Mouse (Mus musculus): ENCODE results near the gene Tbc1d17.

Tbc1d17 gene

GRCm38 (mm10) chr7:44868919-44869696 lies 20.2 kb upstream of the Tbc1d17 start:
- no peak for DNase-seq (ENCODE audit: low spot score)

GRCm38 (mm10) chr7:44868465-44868864 lies 19.6 kb upstream of the Tbc1d17 start:
- DNase-seq (ENCODE audit: low spot score): no peak

GRCm38 (mm10) chr7:44867802-44868201 lies 18.9 kb upstream of the Tbc1d17 start:
- DNase-seq (ENCODE audit: low spot score): no peak

DNA sequence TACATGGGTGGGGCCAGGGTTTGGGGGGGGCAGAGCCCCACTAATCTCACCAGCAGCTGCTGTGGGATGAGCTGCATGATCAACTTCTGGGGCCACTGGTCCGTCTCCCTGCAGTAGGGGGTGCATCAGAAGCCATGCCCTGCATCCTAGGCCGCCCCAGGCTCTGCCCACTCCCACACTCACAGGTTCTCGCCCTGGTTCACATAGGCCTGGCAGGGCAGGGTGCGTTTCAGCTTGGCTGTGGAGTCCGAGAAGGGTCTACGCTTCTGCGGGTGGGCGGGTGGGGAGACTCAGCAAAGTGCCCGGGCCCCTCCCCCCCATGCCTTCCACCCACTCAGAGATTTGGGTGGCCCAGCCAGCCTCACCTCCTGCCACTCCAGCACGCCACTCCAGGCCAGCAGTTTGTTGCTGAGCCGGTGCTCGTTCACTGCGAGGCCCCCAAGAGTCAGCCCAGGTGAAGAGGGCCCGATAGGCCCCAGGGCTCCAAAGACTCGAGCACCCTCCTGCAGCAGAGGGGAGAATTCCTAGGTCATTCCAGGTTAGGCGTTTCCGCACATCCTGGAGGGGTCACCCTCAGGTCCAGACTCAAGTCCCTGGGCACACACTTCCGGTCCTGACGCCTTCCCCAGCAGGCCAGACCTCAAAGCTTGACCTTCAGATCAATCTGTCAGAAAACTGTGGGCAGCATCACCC lies 18.3 kb upstream of the Tbc1d17 start:
- DNase-seq (ENCODE audit: low spot score): no peak

DNA sequence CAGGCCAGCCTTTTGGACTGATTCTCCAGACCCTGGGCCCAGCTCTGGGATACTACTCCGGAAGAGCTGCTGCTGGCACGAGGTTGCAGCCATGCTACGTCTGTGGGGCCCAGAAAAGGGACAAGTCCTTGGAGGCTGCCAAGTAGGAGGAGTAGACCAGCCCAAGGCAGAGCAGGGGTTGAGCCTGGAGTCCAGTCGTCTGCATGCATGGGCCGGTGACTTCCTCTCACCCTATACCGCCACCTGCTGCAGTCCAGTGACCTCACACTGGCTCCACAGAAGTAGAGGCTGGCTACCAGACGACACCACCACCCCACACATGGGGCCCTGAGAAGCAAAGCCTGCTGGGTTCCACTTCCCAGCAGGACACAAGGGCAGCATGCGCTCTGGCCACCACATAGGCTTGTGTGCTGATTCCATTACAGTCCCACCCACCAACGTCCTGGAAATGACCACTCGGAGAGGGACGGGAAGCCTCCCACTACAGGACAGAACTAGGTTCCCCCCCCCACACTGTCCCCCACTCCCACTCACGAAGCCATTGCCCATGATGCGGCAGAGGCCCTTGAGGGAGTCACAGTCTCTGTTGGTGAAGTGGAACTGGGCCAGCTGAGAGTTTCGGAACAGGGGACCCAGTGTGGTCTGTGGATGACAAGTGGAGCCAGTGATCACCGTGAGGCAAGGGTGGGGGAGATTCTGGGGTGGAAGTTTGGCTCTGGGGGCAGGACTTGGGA lies 17.6 kb upstream of the Tbc1d17 start:
- no peak for DNase-seq (ENCODE audit: low spot score)

DNA sequence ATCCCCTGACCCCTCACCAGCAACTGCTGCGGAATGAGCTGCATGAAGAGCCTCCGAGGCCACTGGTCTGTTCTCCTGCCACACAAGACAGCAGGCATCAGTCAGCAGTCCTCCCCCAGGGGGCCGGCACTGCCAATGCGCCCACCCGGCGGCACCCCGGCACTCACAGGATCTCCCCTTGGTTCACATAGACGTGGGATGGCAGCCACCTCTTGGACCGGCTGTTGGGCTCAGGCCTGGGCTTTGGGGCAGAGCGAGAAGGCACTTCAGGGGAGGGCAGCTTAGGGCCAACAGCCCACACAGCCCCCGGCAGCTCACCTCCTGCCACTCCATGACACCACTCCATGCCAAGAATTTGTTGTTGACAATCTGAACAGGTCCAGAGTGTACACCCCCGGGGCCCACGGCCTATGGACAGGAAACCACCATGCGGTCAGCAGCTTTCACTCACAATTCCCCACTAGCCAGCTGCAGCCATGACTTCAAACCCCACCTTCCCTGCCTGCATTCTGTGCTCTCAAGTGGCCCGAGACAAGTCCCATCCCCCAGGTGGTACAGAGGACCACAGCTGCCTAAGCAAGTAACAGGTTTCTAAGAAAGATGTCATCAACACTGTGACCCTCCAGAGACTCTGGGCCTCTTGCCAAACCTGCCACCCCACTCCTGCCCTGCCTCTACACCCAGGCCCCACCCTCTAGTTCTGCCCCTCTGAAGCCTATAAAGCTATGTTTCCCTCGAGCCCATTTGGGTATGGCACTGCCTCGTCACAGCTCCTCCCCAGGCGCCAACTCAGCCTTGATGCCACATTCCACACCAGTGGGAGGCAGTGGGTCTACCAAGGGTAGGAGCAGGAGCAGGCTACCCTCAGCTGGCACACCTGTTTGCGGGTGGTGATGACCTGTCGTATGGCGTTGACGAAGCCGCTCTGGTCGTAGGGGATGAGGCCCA lies 16.0 kb upstream of the Tbc1d17 start:
- no peak for DNase-seq (ENCODE audit: low spot score)

- DNase-seq (ENCODE audit: low spot score): no peak
Observed at GRCm38 (mm10) chr7:44863982-44864494, 15.2 kb upstream of the Tbc1d17 start.

DNA sequence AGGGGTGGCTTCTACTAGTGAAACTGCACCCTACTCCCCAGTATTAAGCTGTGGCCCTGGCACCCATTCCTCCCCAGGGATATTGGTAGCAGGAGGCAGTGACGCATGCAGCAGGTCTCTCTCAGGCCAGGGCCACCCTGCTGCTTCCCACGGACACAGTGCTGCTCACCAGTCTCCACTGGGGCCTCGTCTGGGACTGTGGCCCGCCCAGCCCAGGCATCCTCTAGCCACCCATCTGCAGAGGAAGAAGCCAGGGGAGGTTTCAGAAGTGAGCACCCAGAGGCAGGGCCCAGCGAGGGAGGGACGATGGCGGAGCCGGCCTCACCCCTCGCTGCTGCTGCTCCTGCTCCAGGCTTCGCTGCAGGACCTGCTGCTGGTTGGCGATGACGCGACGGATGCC lies 14.3 kb upstream of the Tbc1d17 start:
- DNase-seq (ENCODE audit: low spot score): no peak

DNA sequence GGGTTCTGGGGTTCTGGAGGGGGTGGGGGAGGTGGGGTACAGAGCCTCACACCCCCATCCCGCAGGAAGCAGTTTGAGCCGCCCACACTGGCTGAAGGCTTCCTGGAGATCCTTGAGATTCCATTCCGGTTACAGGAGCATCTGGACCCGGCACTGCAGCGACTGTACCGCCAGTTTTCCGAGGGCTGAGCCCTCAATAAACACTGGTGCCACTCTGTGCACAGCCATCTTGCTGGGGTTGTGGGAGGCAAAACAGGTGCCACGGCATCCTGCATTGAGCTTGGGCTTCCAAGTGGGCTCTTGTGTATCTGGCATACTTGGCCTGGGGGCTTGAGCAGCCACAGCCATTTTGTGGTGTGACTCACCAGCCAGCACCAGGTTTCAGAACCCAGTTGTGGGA lies 13.6 kb upstream of the Tbc1d17 start:
- no peak for DNase-seq (ENCODE audit: low spot score)

DNA sequence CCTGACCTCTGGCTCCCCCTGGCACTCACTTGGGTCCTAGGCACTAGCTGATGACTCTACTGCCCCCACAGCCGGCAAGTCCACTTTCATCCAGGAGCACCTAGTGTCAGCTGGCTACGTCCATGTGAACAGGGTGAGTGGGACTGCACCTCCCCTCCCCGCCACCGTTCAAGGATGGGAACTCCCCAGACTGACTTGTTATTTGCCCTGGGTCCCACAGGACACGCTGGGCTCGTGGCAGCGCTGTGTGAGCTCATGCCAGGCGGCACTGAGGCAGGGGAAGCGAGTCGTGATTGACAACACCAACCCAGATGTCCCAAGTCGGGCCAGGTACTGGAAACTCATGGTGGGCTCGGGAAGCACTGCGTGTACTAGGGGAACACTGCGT lies 12.5 kb upstream of the Tbc1d17 start:
- DNase-seq (ENCODE audit: low spot score): no peak

DNA sequence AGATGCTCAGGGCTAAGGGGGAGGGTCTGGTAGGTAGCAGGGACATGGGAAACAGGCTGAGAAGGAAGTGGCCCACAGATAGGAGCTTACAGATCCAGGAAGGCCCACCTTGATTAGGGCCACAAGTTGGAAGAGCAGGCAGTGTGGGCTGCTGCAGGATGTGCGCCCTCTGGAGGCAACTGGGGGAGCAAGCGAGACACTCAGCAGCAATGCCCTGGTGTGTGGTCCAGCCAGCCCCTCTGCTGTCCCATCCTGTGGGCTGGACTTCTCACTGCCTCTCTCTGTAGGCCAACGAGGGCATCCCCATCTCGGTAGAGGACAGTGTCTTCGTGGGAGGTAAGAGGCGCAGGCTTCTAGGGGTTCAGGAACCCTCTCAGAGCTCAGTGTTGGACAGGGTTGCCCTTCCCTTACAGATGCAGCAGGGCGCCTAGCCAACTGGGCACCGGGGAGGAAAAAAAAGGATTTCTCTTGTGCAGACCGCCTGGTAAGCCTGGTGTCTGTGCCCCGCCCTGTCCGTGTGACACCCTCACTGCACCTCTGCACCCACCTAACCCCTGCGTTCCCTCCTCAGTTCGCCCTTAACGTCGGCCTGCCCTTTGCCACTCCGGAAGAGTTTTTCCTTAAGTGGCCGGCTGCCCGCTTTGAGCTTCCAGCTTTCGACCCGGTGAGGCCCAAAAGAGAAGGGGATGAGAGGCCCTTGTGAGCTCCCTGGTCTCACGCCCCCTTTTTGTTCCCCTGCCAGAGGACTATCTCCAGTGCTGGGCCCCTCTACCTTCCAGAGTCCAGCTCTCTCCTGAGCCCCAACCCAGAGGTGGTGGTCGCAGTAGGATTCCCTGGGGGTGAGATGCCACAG lies 11.9 kb upstream of the Tbc1d17 start:
- peak; percentile 50 for DNase-seq (ENCODE audit: low spot score)

DNA sequence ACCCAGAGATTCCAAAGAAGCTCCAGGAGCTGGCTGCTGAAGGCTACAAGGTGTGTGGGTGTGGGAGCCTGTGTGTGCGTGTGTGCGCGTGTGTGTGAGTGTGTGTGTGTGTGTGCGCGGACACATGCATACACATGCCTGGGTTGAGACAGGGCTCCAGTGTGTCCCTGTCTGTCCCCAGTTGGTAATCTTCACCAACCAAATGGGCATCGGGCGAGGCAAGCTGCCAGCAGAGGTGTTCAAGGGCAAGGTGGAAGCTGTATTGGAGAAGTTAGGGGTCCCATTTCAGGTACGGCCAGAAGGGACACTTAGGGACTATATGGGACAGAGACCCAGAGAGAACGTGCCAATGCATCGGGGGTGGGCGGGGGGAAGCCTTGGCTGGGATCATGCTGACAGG lies 11.0 kb upstream of the Tbc1d17 start:
- DNase-seq (ENCODE audit: low spot score): no peak

DNA sequence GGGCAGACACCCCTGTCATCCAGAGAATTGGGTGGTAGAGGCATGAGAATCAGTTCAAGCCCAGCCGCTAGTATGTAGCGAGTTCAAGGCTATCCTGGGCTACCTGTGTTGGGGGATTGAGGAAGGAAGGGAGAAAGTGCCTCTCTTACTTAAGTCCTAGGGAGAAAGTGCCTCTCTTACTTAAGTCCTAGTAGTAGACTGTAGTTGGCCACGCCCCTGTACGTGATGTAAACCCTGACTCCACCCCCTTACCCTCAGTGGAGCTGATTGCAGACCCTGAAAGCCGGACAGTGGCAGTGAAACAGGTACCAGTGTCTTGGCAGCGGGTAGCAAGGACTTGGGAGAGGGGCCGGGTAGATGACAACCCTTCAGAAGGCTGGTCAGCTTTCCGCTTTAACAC lies 9.0 kb upstream of the Tbc1d17 start:
- DNase-seq (ENCODE audit: low spot score): no peak

DNA sequence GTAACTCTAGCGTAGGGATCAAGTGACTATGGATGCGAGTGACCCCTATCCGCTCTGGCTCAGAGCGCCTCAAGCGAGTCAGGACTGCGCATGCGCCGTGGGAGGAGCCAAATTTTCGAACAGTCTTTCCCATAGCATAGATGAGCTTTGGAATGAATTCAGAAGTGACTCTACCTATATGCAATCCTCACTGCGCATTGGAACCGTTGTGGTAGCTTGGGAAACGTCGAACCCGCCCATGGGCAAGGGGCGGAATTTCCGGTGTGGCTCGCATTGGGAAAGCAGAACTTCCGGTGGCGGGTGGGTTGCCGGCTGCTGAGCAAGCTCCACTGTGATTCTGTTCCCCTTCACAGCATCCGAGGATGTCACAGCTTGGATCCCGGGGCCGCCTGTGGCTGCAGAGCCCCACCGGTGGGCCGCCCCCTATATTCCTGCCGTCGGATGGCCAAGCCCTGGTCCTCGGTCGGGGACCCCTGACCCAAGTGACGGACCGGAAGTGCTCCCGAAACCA lies 8.2 kb upstream of the Tbc1d17 start, which contains the start of gene Pnkp:
Gene Pnkp, plus strand, starts transcription at position 98 of the 511 bp plus-strand sequence.
- DNase-seq (ENCODE audit: low spot score): peak; percentile 82

DNA sequence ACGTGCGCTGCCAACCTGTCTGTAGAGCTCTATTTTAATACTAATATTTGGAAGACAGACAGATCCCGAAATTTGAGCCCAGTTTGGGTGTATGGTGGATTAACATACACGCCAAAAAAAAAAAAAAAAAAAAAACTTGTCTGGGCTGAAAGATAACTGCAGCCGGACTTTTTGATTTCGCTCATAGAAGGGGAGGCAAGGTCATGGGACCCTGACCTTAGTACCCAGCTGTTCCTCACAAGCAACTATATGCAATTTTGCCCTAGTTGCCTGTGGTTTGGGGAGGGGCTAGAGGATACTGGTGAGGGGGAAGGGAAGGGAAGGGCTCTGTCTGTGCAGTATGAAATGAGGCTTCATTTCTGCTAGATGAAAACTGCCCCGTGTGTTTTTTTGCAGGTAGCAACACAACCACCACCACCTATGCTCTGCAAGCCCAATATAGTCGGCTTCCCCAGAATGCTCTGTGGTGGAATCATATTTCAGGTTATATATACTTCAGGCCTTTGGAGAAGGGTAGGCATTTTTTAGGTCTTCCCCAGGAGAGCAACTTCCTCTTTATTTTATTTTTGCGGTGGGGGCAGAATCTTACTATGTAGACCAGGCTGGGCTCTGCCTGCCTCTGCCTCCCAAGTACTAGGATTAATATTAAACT lies 7.5 kb upstream of the Tbc1d17 start:
- peak; percentile 20 for DNase-seq (ENCODE audit: low spot score)

DNA sequence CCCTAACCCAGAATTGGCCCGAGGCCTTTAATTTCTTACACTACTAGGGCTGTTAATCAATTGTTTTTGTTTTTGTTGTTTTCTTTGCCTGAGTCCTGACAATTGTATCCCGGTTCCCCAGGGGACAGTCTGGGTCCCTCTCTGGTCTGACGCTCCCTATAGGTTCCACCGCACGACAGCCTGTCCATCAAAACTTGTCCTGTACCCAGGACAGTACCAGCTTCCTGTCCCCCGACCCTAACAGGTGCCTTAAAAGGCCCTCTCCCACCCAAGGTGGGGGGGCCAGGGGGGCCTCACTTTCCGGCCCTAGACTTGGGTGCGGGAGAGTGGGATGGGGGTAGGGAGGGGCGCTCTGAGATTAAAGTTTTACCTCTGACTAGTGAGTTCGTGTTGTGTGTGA lies 6.2 kb upstream of the Tbc1d17 start:
- no peak for DNase-seq (ENCODE audit: low spot score)

GRCm38 (mm10) chr7:44854356-44855031 lies 5.6 kb upstream of the Tbc1d17 start:
- DNase-seq (ENCODE audit: low spot score): peak; percentile 71

DNA sequence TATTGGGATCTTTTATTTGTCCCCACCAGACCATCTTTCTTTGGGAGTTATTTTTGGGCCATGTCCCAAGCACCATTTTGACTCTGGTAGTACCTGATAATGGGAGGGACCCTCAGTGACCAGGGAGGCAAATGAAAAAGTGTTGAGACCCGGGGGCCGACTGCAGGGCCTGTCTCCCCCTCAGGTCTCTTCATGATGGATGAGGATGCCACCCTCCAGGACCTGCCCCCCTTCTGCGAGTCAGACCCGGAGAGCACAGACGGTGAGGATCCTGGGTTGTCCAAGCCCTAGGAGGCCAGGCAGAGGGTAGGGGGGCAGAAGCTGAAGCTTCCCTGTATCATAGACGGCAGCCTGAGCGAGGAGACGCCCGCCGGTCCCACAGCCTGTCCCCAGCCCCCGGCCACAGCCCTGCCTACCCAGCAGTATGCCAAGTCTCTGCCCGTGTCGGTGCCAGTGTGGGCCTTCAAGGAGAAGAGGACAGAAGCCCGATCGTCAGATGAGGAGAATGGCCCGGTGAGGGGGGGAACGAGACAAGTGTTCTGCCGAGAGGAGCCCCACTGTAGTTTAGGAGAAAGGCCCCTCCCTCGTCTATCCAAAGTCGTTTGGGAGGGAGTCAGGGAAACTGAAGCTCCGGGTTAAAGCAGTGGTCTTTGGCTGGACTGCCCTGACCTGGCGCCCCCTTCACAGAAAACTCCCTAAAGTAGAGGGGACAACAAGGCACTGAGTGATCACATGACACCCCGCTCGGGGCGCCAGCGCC lies 4.9 kb upstream of the Tbc1d17 start:
- no peak for DNase-seq (ENCODE audit: low spot score)

GRCm38 (mm10) chr7:44853065-44853464 lies 4.2 kb upstream of the Tbc1d17 start:
- no peak for DNase-seq (ENCODE audit: low spot score)

All from T-cell, adult 2 months (primary cell).